23 mouse cellular contexts compared by ENCODE assay signal in genomic region chr4:28190861-28191260, GRCm38 (mm10).
DNase-seq lines count a peak whose midpoint lies in the region; ATAC-seq and TF ChIP-seq lines count a peak whose summit lies in the region.
"Had no signal": no experiment of that assay in that cellular context is flagged by ENCODE, and none has a peak within 500 bp of the region (broad histone marks: within the 10 kb centered on the region; RNA-seq: fewer than 3 reads in every experiment).

No protein-coding gene starts in this region.

- WGBS in hindbrain, embryonic 10.5 days: 53% methylated on average over 5 of the region's 5 CpGs
- WGBS in hindbrain, postnatal 0 days: 60% methylated on average over 5 of the region's 5 CpGs
- WGBS in midbrain, embryonic 14.5 days: 86% methylated on average over 5 of the region's 5 CpGs
- 78% methylated on average over 5 of the region's 5 CpGs for WGBS in midbrain, embryonic 13.5 days

- no peak for TF ChIP-seq CTCF in hindbrain, postnatal 0 days (IDR thresholded peaks at IDR 0.05; ENCODE audit: low read depth)

- peak; percentile 8 for DNase-seq in hindbrain, embryonic 10.5 days (ENCODE audit: low spot score)
- no peak for DNase-seq in hindbrain, postnatal 0 days (ENCODE audit: low spot score)
- DNase-seq in midbrain, embryonic 14.5 days: peak; percentile 6
- peak; percentile 60 for DNase-seq in embryo, embryonic 10.5 days (ENCODE audit: low spot score)
- DNase-seq in embryo, embryonic 11.5 days (ENCODE audit: low read depth, low spot score): peak; percentile 22
- DNase-seq in urinary bladder, postnatal 25 days (ENCODE audit: low spot score): no peak
- no peak for DNase-seq in urinary bladder, postnatal 10 days (ENCODE audit: low spot score)
- DNase-seq: adrenal gland, adult 2 months; adrenal gland, postnatal 14 days; cerebellum, adult 11-12 months; cerebellum, adult 8-10 months; cerebellum, postnatal 10 days; cerebellum, postnatal 36 days; forebrain, postnatal 0 days; gastrocnemius, adult 2 months; gastrocnemius, postnatal 14 days; heart, adult 11 months had no signal

- H3K36me3 ChIP-seq in hindbrain, embryonic 10.5 days: no peaks in the 10 kb centered on the region
- H3K36me3 ChIP-seq in hindbrain, postnatal 0 days (ENCODE audit: insufficient read depth, low read length): no peaks in the 10 kb centered on the region
- H3K36me3 ChIP-seq in midbrain, embryonic 14.5 days (ENCODE audit: control insufficient read depth, insufficient read depth, low read length): no peaks in the 10 kb centered on the region
- no peaks in the 10 kb centered on the region for H3K36me3 ChIP-seq in midbrain, embryonic 13.5 days
- H3K36me3 ChIP-seq: hindbrain, embryonic 15.5 days; intestine, embryonic 15.5 days had no signal

- no peak for ATAC-seq in hindbrain, postnatal 0 days
- no peak for ATAC-seq in midbrain, embryonic 14.5 days (ENCODE audit: low FRiP score, low TSS enrichment)
- no peak for ATAC-seq in midbrain, embryonic 13.5 days
- ATAC-seq: CD4-positive, CD25-positive, alpha-beta regulatory T cell, adult 4 months; forebrain, embryonic 14.5 days; forebrain, postnatal 0 days; intestine, embryonic 15.5 days had no signal

- H3K9me3 ChIP-seq in hindbrain, embryonic 10.5 days: no peaks in the 10 kb centered on the region
- H3K9me3 ChIP-seq in hindbrain, postnatal 0 days (ENCODE audit: low read length): no peaks in the 10 kb centered on the region
- H3K9me3 ChIP-seq in midbrain, embryonic 14.5 days (ENCODE audit: control insufficient read depth, low read length): no peaks in the 10 kb centered on the region
- no peaks in the 10 kb centered on the region for H3K9me3 ChIP-seq in midbrain, embryonic 13.5 days
- H3K9me3 ChIP-seq: hindbrain, embryonic 15.5 days; intestine, embryonic 15.5 days had no signal

- no peak overlapping the region for H3K4me2 ChIP-seq in hindbrain, postnatal 0 days (ENCODE audit: low read depth, low read length)
- no peak overlapping the region for H3K4me2 ChIP-seq in midbrain, embryonic 14.5 days (ENCODE audit: low read length)
- H3K4me2 ChIP-seq in midbrain, embryonic 13.5 days (replicated peaks): no peak overlapping the region
- H3K4me2 ChIP-seq: heart, embryonic 11.5 days; hindbrain, embryonic 15.5 days; intestine, embryonic 15.5 days had no signal

- H3K9ac ChIP-seq in hindbrain, postnatal 0 days (replicated peaks; ENCODE audit: low read length): no peak overlapping the region
- no peak overlapping the region for H3K9ac ChIP-seq in midbrain, embryonic 14.5 days (replicated peaks; ENCODE audit: low read length)
- H3K9ac ChIP-seq in midbrain, embryonic 13.5 days (replicated peaks): no peak overlapping the region
- H3K9ac ChIP-seq: forebrain, postnatal 0 days; hindbrain, embryonic 15.5 days; intestine, embryonic 15.5 days had no signal

- no peaks in the 10 kb centered on the region for H3K4me1 ChIP-seq in hindbrain, embryonic 10.5 days (replicated peaks)
- H3K4me1 ChIP-seq in hindbrain, postnatal 0 days (ENCODE audit: insufficient read depth, low read length): no peaks in the 10 kb centered on the region
- H3K4me1 ChIP-seq in midbrain, embryonic 14.5 days (ENCODE audit: control insufficient read depth, insufficient read depth, low read length): no peaks in the 10 kb centered on the region
- no peaks in the 10 kb centered on the region for H3K4me1 ChIP-seq in midbrain, embryonic 13.5 days (replicated peaks)
- H3K4me1 ChIP-seq: hindbrain, embryonic 15.5 days; intestine, embryonic 15.5 days had no signal

- no peaks in the 10 kb centered on the region for H3K27me3 ChIP-seq in hindbrain, embryonic 10.5 days (ENCODE audit: insufficient read depth, poor library complexity, severe bottlenecking)
- H3K27me3 ChIP-seq in hindbrain, postnatal 0 days (ENCODE audit: insufficient read depth, low read length): no peaks in the 10 kb centered on the region
- no peaks in the 10 kb centered on the region for H3K27me3 ChIP-seq in midbrain, embryonic 14.5 days (ENCODE audit: control insufficient read depth, insufficient read depth, low read length)
- no peaks in the 10 kb centered on the region for H3K27me3 ChIP-seq in midbrain, embryonic 13.5 days
- H3K27me3 ChIP-seq: hindbrain, embryonic 15.5 days; intestine, embryonic 15.5 days had no signal

- H3K27ac ChIP-seq in hindbrain, embryonic 10.5 days: no peak overlapping the region
- no peak overlapping the region for H3K27ac ChIP-seq in hindbrain, postnatal 0 days
- no peak overlapping the region for H3K27ac ChIP-seq in midbrain, embryonic 14.5 days (replicated peaks; ENCODE audit: low read depth, low read length)
- H3K27ac ChIP-seq in midbrain, embryonic 13.5 days: no peak overlapping the region
- H3K27ac ChIP-seq: gastrocnemius, adult 2 months; hindbrain, embryonic 15.5 days; intestine, embryonic 15.5 days had no signal

- H3K4me3 ChIP-seq in hindbrain, embryonic 10.5 days: no peak overlapping the region
- no peak overlapping the region for H3K4me3 ChIP-seq in hindbrain, postnatal 0 days (ENCODE audit: low read length)
- H3K4me3 ChIP-seq in midbrain, embryonic 14.5 days (replicated peaks; ENCODE audit: low read depth, low read length): no peak overlapping the region
- H3K4me3 ChIP-seq in midbrain, embryonic 13.5 days (replicated peaks): no peak overlapping the region
- H3K4me3 ChIP-seq: gastrocnemius, adult 2 months; hindbrain, embryonic 15.5 days; intestine, embryonic 15.5 days had no signal

Comparison
In these comparisons a context has a peak if more than half of its experiments do, and no peak if none do; other contexts are left out.
1. DNase-seq: peak in hindbrain, embryonic 10.5 days (single experiment), midbrain, embryonic 14.5 days (single experiment), embryo, embryonic 10.5 days (single experiment) and embryo, embryonic 11.5 days (single experiment); none in hindbrain, postnatal 0 days (single experiment), urinary bladder, postnatal 25 days (single experiment) and urinary bladder, postnatal 10 days (single experiment).